Mouse (Mus musculus) embryonic stem cell, embryonic (primary cell): ENCODE measurements at regions not wholly inside any gene's neighbourhood (a gene's known extent, or its start where the extent isn't known, plus 50 kb on each side); places are given as distances from the start of the nearest gene placed in this dataset.

Experiments
- CTCF ChIA-PET, 4 experiments: fragments of 300-600 bp in 2 of 4; fragments of 350-600 bp in 2 of 4; sonication (Branson Sonifier 250); formaldehyde crosslinking; loops; one replicate each; lab custom pipeline; 2022; ENCODE audit warnings: inconsistent platforms in 2 of 4; lab: Charles Lee
- POLR2A ChIA-PET, 4 experiments: fragments of 300-600 bp in 2 of 4; fragments of 350-600 bp in 2 of 4; sonication (Branson Sonifier 250); formaldehyde crosslinking; loops; one replicate each; lab custom pipeline; 2022; ENCODE audit warnings: antibody characterized with exemption in 4 of 4, inconsistent platforms in 1 of 4; lab: Charles Lee

- POLR2A ChIA-PET = no interaction called here
Measured at GRCm38 (mm10) chr19:26938911-26939310, 53.2 kb downstream of the Gm815 start.

GRCm38 (mm10) chr19:26944006-26944405, 58.3 kb downstream of the Gm815 start:
- ChIA-PET POLR2A (no interaction called here), CTCF (no interaction called here)

More at GRCm38 (mm10) chr19:26938911-26939310, 53.2 kb downstream of the Gm815 start:
- CTCF ChIA-PET = interaction anchor here in 1 of 4 experiments (0.8 kb wide), 1 partner anchor 63 kb away, joined by 3 read pairs; no protein-coding TSS in a partner anchor

- ChIA-PET CTCF (no interaction called here), POLR2A (no interaction called here)
Measured at GRCm38 (mm10) chr19:26946562-26946961, 60.9 kb downstream of the Gm815 start.

GRCm38 (mm10) chr19:26948479-26948878, 62.8 kb downstream of the Gm815 start:
- POLR2A ChIA-PET = no interaction called here
- CTCF ChIA-PET = no interaction called here

- ChIA-PET POLR2A (interaction anchor here in 1 of 4 experiments (0.6 kb wide), 1 partner anchor 1114 kb away, joined by 6 read pairs; no protein-coding TSS in a partner anchor), CTCF (no interaction called here)
Measured at GRCm38 (mm10) chr19:26949153-26949552, 63.5 kb downstream of the Gm815 start.

- POLR2A ChIA-PET = no interaction called here
- CTCF ChIA-PET = no interaction called here
Measured at GRCm38 (mm10) chr19:26953348-26953747, 67.7 kb downstream of the Gm815 start.

GRCm38 (mm10) chr19:26966055-26966760, 80.5 kb downstream of the Gm815 start:
- POLR2A ChIA-PET = no interaction called here

GRCm38 (mm10) chr19:26973058-26973457, 87.4 kb downstream of the Gm815 start:
- ChIA-PET POLR2A (no interaction called here), CTCF (no interaction called here)

More at GRCm38 (mm10) chr19:26966055-26966760, 80.5 kb downstream of the Gm815 start:
- CTCF ChIA-PET = interaction anchor here in 1 of 4 experiments (0.6 kb wide), 1 partner anchor 80 kb away, joined by 5 read pairs; no protein-coding TSS in a partner anchor

- CTCF ChIA-PET = no interaction called here
Measured at GRCm38 (mm10) chr19:26973773-26974548, 88.3 kb downstream of the Gm815 start.

GRCm38 (mm10) chr19:26974576-26975204, 89.0 kb downstream of the Gm815 start:
- ChIA-PET CTCF (no interaction called here), POLR2A (no interaction called here)

More at GRCm38 (mm10) chr19:26973773-26974548, 88.3 kb downstream of the Gm815 start:
- POLR2A ChIA-PET = no interaction called here

GRCm38 (mm10) chr19:26976604-26977322, 91.1 kb downstream of the Gm815 start:
- CTCF ChIA-PET = interaction anchor here in 1 of 4 experiments (0.6 kb wide), 1 partner anchor 55 kb away, joined by 3 read pairs; no protein-coding TSS in a partner anchor
- POLR2A ChIA-PET = no interaction called here

GRCm38 (mm10) chr19:26977887-26978639, 92.4 kb downstream of the Gm815 start:
- POLR2A ChIA-PET = no interaction called here
- CTCF ChIA-PET = no interaction called here

GRCm38 (mm10) chr19:26978640-26979007, 92.9 kb downstream of the Gm815 start:
- CTCF ChIA-PET = no interaction called here

GRCm38 (mm10) chr19:26979322-26979721, 93.6 kb downstream of the Gm815 start:
- POLR2A ChIA-PET = no interaction called here
- CTCF ChIA-PET = no interaction called here

More at GRCm38 (mm10) chr19:26978640-26979007, 92.9 kb downstream of the Gm815 start:
- POLR2A ChIA-PET = no interaction called here

GRCm38 (mm10) chr19:26986672-26987071, 101.0 kb downstream of the Gm815 start:
- POLR2A ChIA-PET = no interaction called here
- CTCF ChIA-PET = no interaction called here

- POLR2A ChIA-PET = no interaction called here
- CTCF ChIA-PET = no interaction called here
Measured at GRCm38 (mm10) chr19:26987197-26987596, 101.5 kb downstream of the Gm815 start.

GRCm38 (mm10) chr19:26987909-26988456, 102.3 kb downstream of the Gm815 start:
- POLR2A ChIA-PET = no interaction called here
- CTCF ChIA-PET = no interaction called here
